Mouse (Mus musculus) right cerebral cortex, postnatal 14 days (tissue): ENCODE measurements around the gene Faap20.
A peak's percentile ranks its signal among the peaks of the same experiment; 100 is the strongest.

ENCODE experiments used
- DNase-seq: peaks from one replicate; pipeline ENCODE4 v3.0.0; 2022

The Faap20 gene

GRCm38 (mm10) chr4:155250361-155251117 lies 937 bp downstream of the Faap20 start:
- no peak for DNase-seq

- no peak for DNase-seq
Observed at GRCm38 (mm10) chr4:155251147-155251546, 1.5 kb downstream of the Faap20 start.

- no peak for DNase-seq
Observed at GRCm38 (mm10) chr4:155252253-155252652, 2.7 kb downstream of the Faap20 start.

- no peak for DNase-seq
Observed at GRCm38 (mm10) chr4:155264521-155265321, 15.1 kb downstream of the Faap20 start.

GRCm38 (mm10) chr4:155267047-155267543 lies 17.5 kb downstream of the Faap20 start:
- DNase-seq: no peak

GRCm38 (mm10) chr4:155267639-155268175 lies 18.1 kb downstream of the Faap20 start:
- no peak for DNase-seq

- peak; percentile 77 for DNase-seq
Observed at GRCm38 (mm10) chr4:155268382-155268781, 18.8 kb downstream of the Faap20 start.

- DNase-seq: no peak
Observed at GRCm38 (mm10) chr4:155274451-155274850, 24.8 kb downstream of the Faap20 start.

GRCm38 (mm10) chr4:155274851-155275250 lies 25.2 kb downstream of the Faap20 start:
- no peak for DNase-seq

- no peak for DNase-seq
Observed at GRCm38 (mm10) chr4:155277963-155278362, 28.4 kb downstream of the Faap20 start.

GRCm38 (mm10) chr4:155279054-155279453 lies 29.5 kb downstream of the Faap20 start:
- no peak for DNase-seq

GRCm38 (mm10) chr4:155279926-155280767 lies 30.5 kb downstream of the Faap20 start:
- peak; percentile 39 for DNase-seq

GRCm38 (mm10) chr4:155280768-155281121 lies 31.1 kb downstream of the Faap20 start:
- no peak for DNase-seq

- no peak for DNase-seq
Observed at GRCm38 (mm10) chr4:155281227-155281626, 31.6 kb downstream of the Faap20 start.

- no peak for DNase-seq
Observed at GRCm38 (mm10) chr4:155281652-155282051, 32.0 kb downstream of the Faap20 start.

GRCm38 (mm10) chr4:155282231-155282630 lies 32.6 kb downstream of the Faap20 start:
- DNase-seq: no peak

- no peak for DNase-seq
Observed at GRCm38 (mm10) chr4:155283001-155283503, 33.5 kb downstream of the Faap20 start.

GRCm38 (mm10) chr4:155283585-155283984 lies 34.0 kb downstream of the Faap20 start:
- no peak for DNase-seq

GRCm38 (mm10) chr4:155284521-155285379 lies 35.1 kb downstream of the Faap20 start:
- no peak for DNase-seq

GRCm38 (mm10) chr4:155286090-155286489 lies 36.5 kb downstream of the Faap20 start:
- DNase-seq: no peak

GRCm38 (mm10) chr4:155287713-155288112 lies 38.1 kb downstream of the Faap20 start:
- no peak for DNase-seq

- DNase-seq: no peak
Observed at GRCm38 (mm10) chr4:155288586-155288985, 39.0 kb downstream of the Faap20 start.
